Mouse (Mus musculus): ENCODE measurements around the gene Islr. TPM values are rescaled to one million over a fixed set of nuclear protein-coding genes. Genes with fewer than 3 reads are reported as not detected.

The Islr gene
- total and polyA plus RNA-seq, 3 experiments, result not detected

- H3K36me3 ChIP-seq (ENCODE audit: control insufficient read depth in 1 of 2, insufficient read depth in 2 of 2, low read length in 2 of 2), result peaks cover 15 to 18% of the 10 kb centered on the region in 2 experiments
- H3K79me2 ChIP-seq (ENCODE audit: control insufficient read depth, insufficient read depth, low read length, poor library complexity), result no peaks in the 10 kb centered on the region
- no peak overlapping the region for H3K9ac ChIP-seq (ENCODE audit: control insufficient read depth, low read depth, low read length, poor library complexity, severe bottlenecking)
- no peak overlapping the region for H3K27ac ChIP-seq (ENCODE audit: control insufficient read depth, low read depth, low read length)
- TF ChIP-seq CHD2 (IDR thresholded peaks at IDR 0.05; ENCODE audit: low read length) (no peak), MYC (IDR thresholded peaks at IDR 0.05; ENCODE audit: low read depth, low read length) (no peak), MAFK (IDR thresholded peaks at IDR 0.05; ENCODE audit: borderline replicate concordance, low read depth, low read length) (no peak), MYB (IDR thresholded peaks at IDR 0.05; ENCODE audit: low read depth, low read length) (no peak), TBP (IDR thresholded peaks at IDR 0.05; ENCODE audit: low read depth, low read length) (no peak)
- no peak for DNase-seq (ENCODE audit: low read depth, low spot score)
- no peaks in the 10 kb centered on the region for H3K27me3 ChIP-seq (ENCODE audit: control insufficient read depth in 1 of 2, insufficient read depth in 2 of 2, low read length in 2 of 2)
- H3K4me3 ChIP-seq (ENCODE audit: control insufficient read depth in 1 of 2, insufficient read depth in 1 of 2, low read depth in 2 of 2, low read length in 2 of 2), result no peak overlapping the region
- H3K4me1 ChIP-seq (ENCODE audit: control insufficient read depth in 1 of 2, insufficient read depth in 2 of 2, low read length in 2 of 2), result peaks cover 0 to 23% of the 10 kb centered on the region in 2 experiments; a peak in 2 of 4 replicates
- H3K9me3 ChIP-seq (replicated peaks; ENCODE audit: insufficient read depth, low read length), result no peaks in the 10 kb centered on the region
Measured at GRCm38 (mm10) chr9:58224356-58224755, 20.2 kb upstream of the Islr start.

- Histone ChIP-seq H3K4me1 (ENCODE audit: control insufficient read depth in 1 of 2, insufficient read depth in 2 of 2, low read length in 2 of 2) (peaks cover 0 to 2% of the 10 kb centered on the region in 2 experiments; a peak in 2 of 4 replicates), H3K9me3 (replicated peaks; ENCODE audit: insufficient read depth, low read length) (no peaks in the 10 kb centered on the region), H3K79me2 (ENCODE audit: control insufficient read depth, insufficient read depth, low read length, poor library complexity) (no peaks in the 10 kb centered on the region), H3K27me3 (ENCODE audit: control insufficient read depth in 1 of 2, insufficient read depth in 2 of 2, low read length in 2 of 2) (no peaks in the 10 kb centered on the region), H3K36me3 (ENCODE audit: control insufficient read depth in 1 of 2, insufficient read depth in 2 of 2, low read length in 2 of 2) (peaks cover under 1 to 6% of the 10 kb centered on the region in 2 experiments), H3K9ac (ENCODE audit: control insufficient read depth, low read depth, low read length, poor library complexity, severe bottlenecking) (no peak overlapping the region), H3K4me3 (ENCODE audit: control insufficient read depth in 1 of 2, insufficient read depth in 1 of 2, low read depth in 2 of 2, low read length in 2 of 2) (no peak overlapping the region), H3K27ac (ENCODE audit: control insufficient read depth, low read depth, low read length) (no peak overlapping the region)
- TF ChIP-seq RAD21 (IDR thresholded peaks at IDR 0.05; ENCODE audit: low read depth, low read length) (peak; percentile 39), ZC3H11A (IDR thresholded peaks at IDR 0.05; ENCODE audit: low read depth, low read length) (peak; percentile 18; the same call in 1 of the 2 replicates), SMC3 (IDR thresholded peaks at IDR 0.05; ENCODE audit: low read depth, low read length) (peak; percentile 35; the same call in 1 of the 2 replicates), SIN3A (IDR thresholded peaks at IDR 0.05; ENCODE audit: low read length) (no peak), MAFK (IDR thresholded peaks at IDR 0.05; ENCODE audit: borderline replicate concordance, low read depth, low read length) (no peak), CTCF (IDR thresholded peaks at IDR 0.05 in 2 of 3, conservative IDR thresholded peaks at IDR 0.05 in 1 of 3; ENCODE audit: control insufficient read depth in 1 of 3, insufficient read depth in 1 of 3, low read depth in 2 of 3, low read length in 3 of 3, poor library complexity in 1 of 3, severe bottlenecking in 1 of 3) (peak; percentile 38 to 60 (median 56))
- DNase-seq (ENCODE audit: low read depth, low spot score), result peak; percentile 60
Measured at GRCm38 (mm10) chr9:58220218-58220903, 16.3 kb upstream of the Islr start.

GRCm38 (mm10) chr9:58218539-58218938, 14.4 kb upstream of the Islr start:
- H3K36me3 ChIP-seq (ENCODE audit: control insufficient read depth in 1 of 2, insufficient read depth in 2 of 2, low read length in 2 of 2), result peaks cover 4 to 13% of the 10 kb centered on the region in 2 experiments
- no peak for TF ChIP-seq SMC3 (IDR thresholded peaks at IDR 0.05; ENCODE audit: low read depth, low read length)
- no peak for TF ChIP-seq CHD1 (IDR thresholded peaks at IDR 0.05; ENCODE audit: low read depth, low read length)
- no peak for TF ChIP-seq RAD21 (IDR thresholded peaks at IDR 0.05; ENCODE audit: low read depth, low read length)
- TF ChIP-seq GATA1 (IDR thresholded peaks at IDR 0.05; ENCODE audit: low read depth, low read length), result no peak
- no peak for TF ChIP-seq CHD2 (IDR thresholded peaks at IDR 0.05; ENCODE audit: low read length)
- TF ChIP-seq MAFK (IDR thresholded peaks at IDR 0.05; ENCODE audit: borderline replicate concordance, low read depth, low read length), result no peak
- TF ChIP-seq MXI1 (IDR thresholded peaks at IDR 0.05; ENCODE audit: low read depth, low read length), result no peak
- TF ChIP-seq NRF1 (IDR thresholded peaks at IDR 0.05; ENCODE audit: insufficient read depth, low read depth, low read length, poor library complexity, severe bottlenecking), result no peak
- no peak for TF ChIP-seq TBP (IDR thresholded peaks at IDR 0.05; ENCODE audit: low read depth, low read length)
- no peak for TF ChIP-seq RCOR1 (IDR thresholded peaks at IDR 0.05; ENCODE audit: low read depth, low read length)
- no peak for TF ChIP-seq MYB (IDR thresholded peaks at IDR 0.05; ENCODE audit: low read depth, low read length)
- no peak for TF ChIP-seq NELFE (IDR thresholded peaks at IDR 0.05; ENCODE audit: low read depth, low read length)
- no peak for TF ChIP-seq HCFC1 (IDR thresholded peaks at IDR 0.05; ENCODE audit: low read depth, low read length)
- TF ChIP-seq BHLHE40 (IDR thresholded peaks at IDR 0.05; ENCODE audit: borderline replicate concordance, low read depth, low read length), result no peak
- no peak for TF ChIP-seq MYC (IDR thresholded peaks at IDR 0.05; ENCODE audit: low read depth, low read length)
- no peak for TF ChIP-seq E2F4 (IDR thresholded peaks at IDR 0.05; ENCODE audit: borderline replicate concordance, low read depth, low read length)

More at GRCm38 (mm10) chr9:58218539-58218938, 14.4 kb upstream of the Islr start:
- Histone ChIP-seq H3K79me2 (ENCODE audit: control insufficient read depth, insufficient read depth, low read length, poor library complexity) (no peaks in the 10 kb centered on the region), H3K9ac (ENCODE audit: control insufficient read depth, low read depth, low read length, poor library complexity, severe bottlenecking) (no peak overlapping the region), H3K27me3 (ENCODE audit: control insufficient read depth in 1 of 2, insufficient read depth in 2 of 2, low read length in 2 of 2) (no peaks in the 10 kb centered on the region), H3K4me1 (ENCODE audit: control insufficient read depth in 1 of 2, insufficient read depth in 2 of 2, low read length in 2 of 2) (peaks cover 7 to 19% of the 10 kb centered on the region in 2 experiments), H3K9me3 (replicated peaks; ENCODE audit: insufficient read depth, low read length) (no peaks in the 10 kb centered on the region), H3K4me3 (ENCODE audit: control insufficient read depth in 1 of 2, insufficient read depth in 1 of 2, low read depth in 2 of 2, low read length in 2 of 2) (no peak overlapping the region), H3K27ac (ENCODE audit: control insufficient read depth, low read depth, low read length) (no peak overlapping the region)
- no peak for DNase-seq (ENCODE audit: low read depth, low spot score)

Measured in MEL (cell line).